Mouse (Mus musculus) spleen, postnatal 10 days (tissue): ENCODE data around the gene Sec24b.

Experiments used
- DNase-seq, 2 experiments: peaks; one replicate each; pipeline ENCODE4 v3.0.0; 2021 to 2022; ENCODE audit warnings: low spot score in 2 of 2

Gene Sec24b

GRCm38 (mm10) chr3:130055416-130056385 lies 5.7 kb downstream of the Sec24b start:
- DNase-seq: no peak

DNA sequence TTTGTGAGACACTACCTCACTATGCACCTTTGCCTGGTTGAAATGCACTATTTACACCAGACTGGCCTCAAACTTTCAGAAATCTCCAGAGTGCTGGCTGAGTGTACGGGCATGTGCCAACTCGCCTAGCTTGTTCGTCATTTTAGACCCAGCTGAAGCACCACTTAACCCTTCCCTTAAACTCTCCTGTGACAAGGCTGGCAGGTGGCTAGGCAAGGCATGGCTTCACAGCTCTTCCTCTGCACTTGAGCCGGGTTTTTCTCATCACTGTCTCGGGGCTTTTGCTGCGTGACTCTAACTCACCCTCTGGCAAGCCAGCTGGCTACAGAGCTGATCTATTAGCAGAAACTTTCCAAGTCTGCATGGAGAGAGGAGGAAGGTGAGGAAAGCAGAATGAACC lies 6.8 kb downstream of the Sec24b start:
- DNase-seq: no peak

GRCm38 (mm10) chr3:130053340-130054066 lies 7.8 kb downstream of the Sec24b start:
- DNase-seq: no peak

- DNase-seq: no peak
Measured at GRCm38 (mm10) chr3:130052541-130053298, 8.6 kb downstream of the Sec24b start.

GRCm38 (mm10) chr3:130052116-130052515 lies 9.2 kb downstream of the Sec24b start:
- no peak for DNase-seq

- DNase-seq: no peak
Measured at GRCm38 (mm10) chr3:130040711-130041110, 20.6 kb downstream of the Sec24b start.

- DNase-seq: no peak
Measured at GRCm38 (mm10) chr3:130040017-130040416, 21.3 kb downstream of the Sec24b start.

DNA sequence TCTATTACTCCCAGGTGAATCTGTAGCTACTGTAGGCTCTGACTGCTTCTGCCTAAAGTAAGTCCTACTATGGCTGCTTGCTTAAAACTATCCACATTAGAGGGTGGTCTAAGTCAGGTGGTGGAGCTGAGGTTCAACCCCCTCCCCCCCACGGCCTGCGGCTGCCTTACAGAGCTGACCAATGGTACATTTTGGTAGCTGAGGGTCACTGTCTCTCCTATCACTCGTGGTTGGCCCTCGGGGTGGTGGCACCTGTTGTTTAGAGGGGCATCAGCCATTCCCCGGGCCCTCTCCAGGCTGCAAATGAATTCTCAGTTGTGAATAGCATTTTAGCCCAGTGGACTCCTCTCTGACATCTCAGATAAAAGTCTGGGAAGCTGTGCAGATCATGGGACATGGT lies 32.6 kb downstream of the Sec24b start:
- DNase-seq: no peak

GRCm38 (mm10) chr3:130026181-130026580 lies 35.2 kb downstream of the Sec24b start:
- DNase-seq: no peak

GRCm38 (mm10) chr3:130025556-130025955 lies 35.8 kb downstream of the Sec24b start:
- no peak for DNase-seq

GRCm38 (mm10) chr3:130012943-130013342 lies 48.4 kb downstream of the Sec24b start:
- no peak for DNase-seq

DNA sequence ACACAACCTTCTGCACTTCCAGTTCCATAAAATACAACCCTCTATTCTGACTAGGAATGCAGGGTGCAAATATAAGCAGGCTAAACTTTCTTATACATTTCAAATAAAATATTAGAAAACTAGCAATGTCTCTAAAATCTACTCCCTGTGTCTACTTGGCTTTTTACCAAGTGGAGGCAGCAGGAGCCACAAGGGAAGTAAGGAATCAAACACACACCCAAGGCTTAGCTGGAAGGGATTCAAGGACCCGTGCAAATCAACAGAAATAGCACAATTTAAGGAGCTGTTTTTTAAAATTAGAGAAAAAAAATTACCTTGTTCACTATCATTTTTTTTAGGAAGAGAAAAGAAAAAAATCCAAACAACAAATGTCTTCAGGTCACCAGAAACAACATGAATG lies 50.1 kb downstream of the Sec24b start:
- DNase-seq: no peak

DNA sequence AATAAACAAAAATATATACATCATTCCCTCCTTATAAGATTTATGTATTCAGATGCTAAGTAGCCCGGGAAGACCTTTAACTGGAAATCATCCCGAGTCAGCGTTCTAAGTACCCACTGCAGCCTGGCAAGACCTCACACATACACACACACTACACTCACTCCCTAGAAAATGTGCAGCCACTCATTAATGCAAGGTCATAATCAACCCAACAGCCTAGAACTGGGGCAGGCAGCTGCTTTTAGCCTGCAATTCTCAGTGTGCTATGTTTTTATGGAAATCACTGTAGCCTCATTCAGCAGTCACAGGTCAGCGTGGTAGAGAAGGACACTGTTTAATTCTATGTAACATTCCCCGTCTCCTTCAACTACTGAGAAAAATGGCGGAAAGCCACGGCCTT lies 55.2 kb downstream of the Sec24b start:
- DNase-seq: no peak

DNA sequence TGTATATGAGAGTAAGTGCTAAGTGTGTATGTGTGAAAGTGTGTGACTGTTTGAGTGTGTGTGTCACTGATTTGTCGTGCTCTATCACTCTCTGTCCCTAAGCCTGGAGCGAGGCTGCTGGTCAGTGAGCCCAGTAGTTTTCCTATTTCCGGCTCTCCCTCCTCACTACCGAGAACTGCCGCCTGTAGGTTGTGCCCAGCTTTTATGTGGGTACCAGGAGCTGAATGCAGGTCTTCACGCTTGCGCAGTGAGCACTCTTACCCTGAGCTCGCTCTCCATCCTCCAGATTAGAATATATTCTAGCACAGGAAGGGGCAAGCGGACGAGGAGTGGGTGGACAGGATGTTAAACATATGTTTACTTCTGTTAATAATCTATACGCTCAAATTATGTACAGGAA lies 60.4 kb downstream of the Sec24b start:
- no peak for DNase-seq

- DNase-seq: no peak
Measured at GRCm38 (mm10) chr3:129998526-129998925, 62.8 kb downstream of the Sec24b start.

DNA sequence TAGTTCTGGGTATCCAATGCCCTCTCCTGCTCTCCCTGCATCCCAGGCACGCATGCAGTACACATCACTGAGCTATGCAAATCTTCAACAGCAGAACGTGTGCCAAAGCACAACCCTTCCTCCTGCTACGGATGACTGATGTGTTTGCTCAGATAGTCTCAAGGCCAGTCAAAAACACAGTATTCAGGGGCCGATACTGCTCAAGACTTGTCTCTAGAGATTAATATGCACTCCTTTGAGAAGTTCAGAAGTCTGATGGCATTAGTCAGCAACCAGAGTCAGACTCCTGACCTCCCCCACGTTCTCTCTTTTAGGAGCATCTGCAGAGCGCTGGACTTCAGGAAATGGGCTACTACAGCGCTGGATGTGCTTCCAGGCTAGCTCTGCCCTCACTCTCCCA lies 63.4 kb downstream of the Sec24b start:
- no peak for DNase-seq

DNA sequence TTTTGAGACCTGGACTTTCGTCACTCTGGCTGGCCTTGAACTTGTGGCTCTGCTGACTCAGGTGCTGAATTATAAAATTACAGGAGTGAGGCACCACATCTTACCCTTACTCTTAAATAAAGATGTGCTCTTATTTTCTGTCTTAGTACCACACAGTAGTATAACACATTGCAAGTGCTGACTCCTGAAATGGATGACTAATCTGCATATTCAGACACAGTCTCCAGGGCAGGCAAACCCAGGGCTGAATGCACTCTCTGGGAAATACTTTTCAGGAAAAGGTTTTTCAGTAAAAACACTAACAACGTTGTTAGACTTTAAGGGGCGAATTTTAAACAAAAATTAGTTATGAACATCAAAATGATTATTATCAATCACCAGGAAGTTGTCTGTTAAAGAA lies 64.0 kb downstream of the Sec24b start:
- no peak for DNase-seq

GRCm38 (mm10) chr3:129987297-129987696 lies 74.1 kb downstream of the Sec24b start:
- DNase-seq: no peak

DNA sequence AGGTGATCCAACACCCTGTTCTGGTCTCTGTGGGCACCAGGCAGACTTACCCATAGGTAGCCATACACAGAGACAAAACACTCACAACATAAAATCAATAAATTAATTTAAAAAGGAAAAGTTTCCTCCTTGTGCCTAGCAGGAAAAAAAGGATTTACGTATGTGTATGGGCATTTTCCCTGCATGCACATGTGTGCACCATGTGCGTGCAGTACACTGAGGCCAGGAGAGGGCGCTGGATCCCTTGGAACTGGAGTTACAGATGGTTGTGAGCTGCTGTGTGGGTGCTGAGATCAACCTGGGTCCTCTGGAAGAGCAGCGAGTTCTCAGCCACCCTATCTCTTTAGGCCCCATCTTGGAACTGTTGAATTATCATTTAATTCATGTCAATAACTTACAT lies 76.0 kb downstream of the Sec24b start:
- peak in 1 of 2 experiments; percentile 25 for DNase-seq

DNA sequence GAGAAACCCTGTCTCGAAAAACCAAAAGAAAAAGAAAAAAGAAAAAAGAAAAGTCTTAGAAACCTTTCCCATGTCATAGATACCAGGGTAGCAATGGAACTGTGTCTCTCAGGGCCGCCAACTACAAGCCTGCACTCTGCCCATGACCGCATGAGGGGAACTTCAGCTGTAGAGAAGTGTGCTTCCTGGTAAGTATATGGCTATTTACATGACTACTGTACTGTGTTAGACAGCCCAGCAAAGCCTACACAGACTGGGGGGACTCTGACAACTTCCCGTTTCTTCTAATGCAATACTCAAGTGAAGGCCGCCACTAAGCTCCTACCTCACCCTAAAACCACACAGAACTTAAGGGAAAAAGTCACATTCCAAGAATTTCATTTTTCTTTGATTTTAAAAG lies 76.6 kb downstream of the Sec24b start:
- DNase-seq: no peak

DNA sequence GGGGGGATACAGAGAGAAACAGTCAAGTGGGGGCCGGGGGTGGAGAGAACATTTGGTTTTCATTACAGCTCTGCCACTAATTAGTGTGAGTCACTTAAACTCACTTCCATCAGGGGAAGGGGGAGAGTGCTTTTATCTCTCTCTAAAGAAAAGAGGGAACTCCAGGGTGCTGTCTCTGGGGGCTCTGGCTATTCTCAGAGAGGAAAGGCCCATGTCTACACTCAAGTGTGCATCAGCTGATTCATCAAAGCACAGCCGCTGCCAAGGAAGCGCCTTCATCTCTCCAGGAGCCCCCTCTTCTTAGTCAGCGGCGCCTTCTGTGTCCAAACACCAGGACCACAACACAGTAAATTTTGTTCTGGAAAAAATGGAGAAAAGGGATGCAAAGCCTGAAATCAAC lies 79.1 kb downstream of the Sec24b start:
- DNase-seq: no peak

GRCm38 (mm10) chr3:129981756-129982155 lies 79.6 kb downstream of the Sec24b start:
- no peak for DNase-seq
